Mouse (Mus musculus): ENCODE measurements around the gene Rasip1.

Rasip1 gene

GRCm38 (mm10) chr7:45623507-45623906, 3.8 kb upstream of the Rasip1 start:
- DNase-seq (ENCODE audit: inconsistent age in 2 of 2, low spot score in 1 of 2): no peak

DNA sequence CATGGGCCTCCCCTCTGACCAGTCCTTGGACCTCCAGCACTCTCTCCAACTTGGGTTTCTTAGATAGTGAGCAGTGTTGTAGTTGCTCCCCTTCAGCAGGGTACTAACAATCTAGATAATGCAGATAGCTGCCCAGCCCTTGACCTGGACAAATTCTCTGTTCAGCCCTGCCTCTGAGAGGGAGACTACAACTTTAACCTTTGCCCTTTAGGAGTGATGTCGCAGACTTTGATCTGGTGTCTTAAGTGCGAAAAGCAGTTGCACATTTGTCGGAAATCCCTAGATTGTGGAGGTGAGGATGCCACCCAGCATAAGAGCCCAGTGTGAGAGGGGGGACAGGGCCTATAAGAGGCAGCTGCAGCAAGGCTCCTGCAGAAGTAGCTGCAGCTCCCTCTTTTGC, 2.6 kb upstream of the Rasip1 start:
- DNase-seq (ENCODE audit: inconsistent age in 2 of 2, low spot score in 1 of 2): no peak

DNA sequence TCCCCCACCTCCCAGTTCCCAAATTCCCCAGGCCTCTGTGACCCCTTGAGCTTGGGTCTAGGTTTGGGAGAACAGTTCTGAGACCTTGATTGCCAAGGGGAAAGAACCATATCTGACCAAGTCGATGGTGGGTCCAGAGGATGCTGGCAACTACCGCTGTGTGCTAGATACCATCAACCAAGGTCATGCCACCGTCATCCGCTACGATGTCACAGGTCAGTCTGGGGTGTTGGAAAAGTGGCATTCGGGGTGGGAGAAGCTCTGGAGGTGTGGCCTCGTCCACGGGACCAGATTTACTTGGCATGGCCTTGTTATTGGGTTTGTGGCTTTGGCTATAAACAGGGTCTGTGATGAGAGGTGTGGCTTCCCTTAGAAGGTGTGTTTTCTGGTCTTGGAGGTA, 1.8 kb upstream of the Rasip1 start:
- DNase-seq (ENCODE audit: inconsistent age in 2 of 2, low spot score in 1 of 2): no peak

GRCm38 (mm10) chr7:45626571-45627076, 664 bp upstream of the Rasip1 start:
- no peak for DNase-seq (ENCODE audit: inconsistent age in 2 of 2, low spot score in 1 of 2)

DNA sequence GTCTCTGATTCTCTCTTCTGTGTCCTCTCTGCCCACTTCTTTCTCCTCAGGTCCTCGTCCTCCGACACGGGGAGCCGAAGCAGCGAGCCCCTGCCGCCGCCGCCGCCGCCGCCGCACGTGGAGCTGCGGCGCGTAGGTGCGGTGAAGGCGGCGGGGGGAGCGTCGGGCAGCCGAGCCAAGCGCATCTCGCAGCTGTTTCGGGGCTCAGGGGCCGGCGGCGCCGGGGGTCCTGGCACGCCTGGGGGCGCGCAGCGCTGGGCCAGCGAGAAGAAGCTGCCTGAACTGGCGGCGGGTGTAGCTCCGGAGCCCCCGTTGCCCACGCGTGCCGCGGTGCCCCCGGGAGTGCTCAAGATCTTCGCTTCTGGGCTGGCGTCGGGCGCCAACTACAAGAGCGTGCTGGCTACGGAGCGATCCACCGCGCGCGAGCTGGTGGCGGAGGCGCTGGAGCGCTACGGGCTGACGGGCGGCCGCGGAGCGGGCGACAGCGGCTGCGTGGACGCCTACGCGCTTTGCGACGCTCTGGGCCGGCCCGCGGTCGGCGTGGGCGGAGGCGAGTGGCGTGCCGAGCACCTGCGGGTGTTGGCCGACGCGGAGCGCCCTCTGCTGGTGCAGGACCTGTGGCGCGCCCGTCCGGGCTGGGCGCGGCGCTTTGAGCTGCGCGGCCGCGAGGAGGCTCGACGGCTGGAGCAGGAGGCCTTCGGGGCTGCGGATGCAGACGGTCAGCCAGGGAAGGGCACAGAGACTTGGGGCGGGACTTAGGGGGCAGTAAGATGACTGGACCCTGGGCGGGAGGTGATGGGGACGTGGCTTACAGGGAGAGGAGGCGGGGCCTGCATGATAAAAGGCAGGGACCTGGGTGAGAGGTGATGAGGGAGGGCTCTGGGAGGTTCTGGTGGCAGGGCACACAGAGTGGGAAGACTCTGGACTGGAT, 1.3 kb downstream of the Rasip1 start:
- peak; percentile 94 to 96 for DNase-seq (ENCODE audit: inconsistent age in 2 of 2, low spot score in 1 of 2)

DNA sequence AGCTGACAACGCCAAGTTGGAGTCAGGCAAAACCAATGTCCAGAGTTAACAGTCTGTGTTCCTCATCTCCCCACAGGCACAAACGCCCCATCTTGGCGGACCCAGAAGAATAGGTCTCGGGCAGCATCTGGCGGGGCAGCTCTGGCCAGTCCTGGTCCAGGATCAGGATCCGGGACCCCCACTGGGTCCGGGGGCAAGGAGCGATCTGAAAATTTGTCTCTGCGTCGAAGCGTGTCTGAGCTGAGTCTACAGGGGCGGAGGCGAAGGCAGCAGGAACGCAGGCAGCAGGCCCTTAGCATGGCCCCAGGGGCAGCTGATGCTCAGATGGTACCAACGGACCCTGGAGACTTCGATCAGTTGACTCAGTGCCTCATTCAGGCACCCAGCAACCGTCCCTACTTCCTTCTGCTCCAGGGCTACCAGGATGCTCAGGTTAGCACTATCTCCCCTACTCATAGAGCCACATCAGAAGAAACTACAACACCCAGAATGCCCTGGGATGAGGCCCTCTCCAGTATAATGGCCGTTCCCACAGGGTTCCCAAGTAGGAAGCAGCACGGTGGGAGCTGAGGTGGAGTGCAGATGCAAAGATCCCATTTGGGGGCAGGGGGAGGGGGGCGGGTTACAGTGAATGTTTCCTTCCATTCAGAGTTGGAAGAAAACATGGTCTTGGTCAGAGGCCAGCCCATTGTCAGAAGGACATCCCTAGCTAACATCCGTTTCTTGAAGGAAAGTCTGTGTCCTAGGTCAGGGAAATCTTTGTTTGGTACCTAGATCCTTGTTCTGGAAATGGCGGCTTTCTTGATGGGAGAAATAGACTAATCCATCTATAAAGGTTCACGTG, 3.0 kb downstream of the Rasip1 start:
- DNase-seq (ENCODE audit: inconsistent age in 2 of 2, low spot score in 1 of 2): no peak

DNA sequence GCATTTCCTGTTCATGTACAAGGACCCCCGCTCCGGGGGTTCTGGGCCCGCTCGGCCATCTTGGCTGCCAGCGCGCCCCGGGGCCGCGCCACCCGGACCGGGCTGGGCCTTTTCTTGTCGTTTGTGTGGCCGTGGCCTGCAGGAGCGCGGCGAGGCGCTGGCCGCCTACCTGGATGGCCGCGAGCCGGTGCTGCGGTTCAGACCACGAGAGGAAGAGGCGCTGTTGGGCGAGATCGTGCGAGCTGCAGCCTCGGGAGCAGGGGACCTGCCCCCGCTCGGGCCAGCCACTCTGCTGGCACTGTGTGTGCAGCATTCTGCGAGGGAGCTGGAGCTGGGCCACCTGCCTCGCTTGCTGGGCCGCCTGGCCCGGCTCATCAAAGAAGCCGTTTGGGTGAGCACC, 5.2 kb downstream of the Rasip1 start:
- peak in 1 of 2 experiments; percentile 41 for DNase-seq (ENCODE audit: inconsistent age in 2 of 2, low spot score in 1 of 2)

- DNase-seq (ENCODE audit: inconsistent age in 2 of 2, low spot score in 1 of 2): peak in 1 of 2 experiments; percentile 70
These were observed 7.8 kb downstream of the Rasip1 start for GRCm38 (mm10) chr7:45634946-45635681.

- DNase-seq (ENCODE audit: inconsistent age in 2 of 2, low spot score in 1 of 2): peak; percentile 68 to 87
These were observed 8.7 kb downstream of the Rasip1 start for GRCm38 (mm10) chr7:45635711-45636688.

DNA sequence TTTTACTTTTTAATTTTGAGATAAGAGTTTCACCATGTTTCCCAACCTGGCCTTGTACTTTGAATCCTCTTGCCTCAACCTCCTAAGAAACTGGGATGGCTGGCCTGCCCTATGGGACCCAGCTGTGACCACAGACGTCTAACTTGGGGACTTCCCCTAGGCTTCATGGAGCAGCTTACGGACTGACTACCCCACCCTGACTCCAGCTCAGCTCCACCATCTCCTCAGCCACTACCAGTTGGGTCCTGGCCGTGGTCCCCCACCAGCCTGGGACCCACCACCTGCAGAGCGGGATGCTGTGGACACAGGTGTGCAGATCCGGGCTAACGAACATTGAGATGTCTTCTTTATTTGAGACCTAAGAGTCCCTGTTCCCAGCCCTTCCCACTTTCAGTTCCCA, 10.4 kb downstream of the Rasip1 start:
- DNase-seq (ENCODE audit: inconsistent age in 2 of 2, low spot score in 1 of 2): peak in 1 of 2 experiments; percentile 43

- peak; percentile 95 to 96 for DNase-seq (ENCODE audit: inconsistent age in 2 of 2, low spot score in 1 of 2)
These were observed 11.5 kb downstream of the Rasip1 start for GRCm38 (mm10) chr7:45638623-45639401.

- peak; percentile 42 to 56 for DNase-seq (ENCODE audit: inconsistent age in 2 of 2, low spot score in 1 of 2)
These were observed 12.3 kb downstream of the Rasip1 start, which contains the start of gene Mamstr for GRCm38 (mm10) chr7:45639561-45640027. Gene Mamstr (plus strand): TSS chr7:45639977.

- peak in 1 of 2 experiments; percentile 63 for DNase-seq (ENCODE audit: inconsistent age in 2 of 2, low spot score in 1 of 2)
These were observed 13.1 kb downstream of the Rasip1 start for GRCm38 (mm10) chr7:45640191-45640957.

GRCm38 (mm10) chr7:45641391-45642040, 14.2 kb downstream of the Rasip1 start:
- DNase-seq (ENCODE audit: inconsistent age in 2 of 2, low spot score in 1 of 2): no peak

GRCm38 (mm10) chr7:45642083-45642482, 14.8 kb downstream of the Rasip1 start:
- no peak for DNase-seq (ENCODE audit: inconsistent age in 2 of 2, low spot score in 1 of 2)

GRCm38 (mm10) chr7:45642503-45643255, 15.4 kb downstream of the Rasip1 start:
- DNase-seq (ENCODE audit: inconsistent age in 2 of 2, low spot score in 1 of 2): no peak

Data from adrenal gland, adult (tissue).